Mouse (Mus musculus): ENCODE data around the gene Clasp2.

GRCm38 (mm10) chr9:113863370-113863999, 122.2 kb downstream of the Clasp2 start:
- TF ChIP-seq MAX (IDR thresholded peaks at IDR 0.05; ENCODE audit: low read depth), result no peak
- TF ChIP-seq POLR2A (IDR thresholded peaks at IDR 0.05; ENCODE audit: insufficient read length, low read depth), result no peak
- no peak for TF ChIP-seq MYOG (IDR thresholded peaks at IDR 0.05; ENCODE audit: control insufficient read depth in 1 of 3, insufficient read depth in 1 of 3, insufficient read length in 2 of 3, low read depth in 2 of 3)
- no peak for TF ChIP-seq TCF12 (IDR thresholded peaks at IDR 0.05; ENCODE audit: insufficient read depth, poor library complexity, severe bottlenecking)
- TF ChIP-seq USF1 (IDR thresholded peaks at IDR 0.05; ENCODE audit: low read depth), result no peak
- TF ChIP-seq POLR2AphosphoS2 (IDR thresholded peaks at IDR 0.05; ENCODE audit: insufficient read length, low read depth), result no peak
- TF ChIP-seq CEBPB (IDR thresholded peaks at IDR 0.05; ENCODE audit: insufficient read depth, poor library complexity, severe bottlenecking), result no peak
- no peak for TF ChIP-seq E2F4 (IDR thresholded peaks at IDR 0.05; ENCODE audit: insufficient read depth)
- no peak for TF ChIP-seq REST (IDR thresholded peaks at IDR 0.05; ENCODE audit: insufficient read depth, insufficient read length)
- no peak for TF ChIP-seq MYOD1 (IDR thresholded peaks at IDR 0.05; ENCODE audit: control insufficient read depth in 1 of 3, insufficient read length in 2 of 3, low read depth in 2 of 3)
- TF ChIP-seq SRF (IDR thresholded peaks at IDR 0.05; ENCODE audit: control insufficient read depth, insufficient read length, low read depth), result no peak
